Mouse (Mus musculus) left cerebral cortex, postnatal 10 days (tissue): Measurements from ENCODE around the gene Gm49776. TPM values are rescaled to one million over a fixed set of nuclear protein-coding genes. Genes with fewer than 3 reads are reported as not detected.
"Not testable (repeated sequence)": the region's sequence is repeated elsewhere in the genome, so short reads cannot be mapped to it uniquely, and the experiment has no call there.

ENCODE experiments used
- DNase-seq, 2 experiments: peaks; one replicate each; pipeline ENCODE4 v3.0.0; 2021 to 2022; ENCODE audit warnings: low spot score in 2 of 2, mixed read lengths in 1 of 2; ENCODE audit errors: extremely low spot score in 1 of 2
- intact Hi-C: fragments of 180-260 bp; cut with DNase I; formaldehyde crosslinking; loops from one replicate; pipeline ENCODE4 v1.15.1; 2025
- total RNA-seq, 2 experiments: library from RNA; stranded (reverse); gene quantifications; 2 replicates each; pipeline ENCODE4 v1.2.3; 2021

Gm49776 gene
- total RNA-seq, result not detected

DNA sequence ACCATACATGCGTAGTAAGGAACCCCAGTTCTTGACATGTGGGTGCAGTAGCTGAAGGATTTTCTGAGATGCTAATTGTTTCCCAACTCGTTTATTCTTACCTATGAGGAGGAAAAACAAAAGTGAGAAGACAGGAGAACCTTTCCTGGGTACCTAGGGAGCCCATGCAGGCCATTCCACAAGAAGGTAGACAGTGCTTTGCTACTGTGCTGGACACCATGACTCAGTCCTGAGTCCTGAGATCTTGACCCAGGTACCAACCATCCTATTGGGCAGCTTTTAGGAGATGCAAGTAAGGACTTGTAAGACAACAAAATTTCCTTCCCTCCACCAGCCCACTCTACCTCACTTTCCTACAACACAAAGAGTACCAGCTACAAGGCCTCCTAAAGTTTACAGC, at the start of gene Gm49776:
Gm49776 (minus strand) TSS at position 101 of the 400 bp plus-strand sequence.
- no peak for DNase-seq

DNA sequence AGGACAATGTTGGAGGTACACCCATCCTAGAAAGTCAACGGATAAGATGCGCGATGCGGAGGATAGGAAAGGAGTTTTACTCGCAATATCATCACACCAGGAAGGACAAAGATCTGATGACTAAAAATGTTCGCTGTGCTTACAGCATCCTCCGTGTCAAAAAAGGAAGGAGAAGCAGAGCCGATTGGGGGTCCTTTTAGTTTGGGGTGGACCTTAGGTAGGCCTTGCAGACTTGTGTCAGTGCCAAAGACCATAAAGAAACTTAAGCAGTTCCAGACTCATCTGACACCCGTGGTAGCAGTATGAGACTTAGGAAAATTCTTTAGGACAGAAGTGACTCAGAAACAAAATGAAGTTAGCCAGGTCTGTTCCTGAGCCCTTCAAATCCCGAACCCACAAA, 31.5 kb upstream of the Gm49776 start:
- DNase-seq, intact Hi-C loops: not testable (repeated sequence)

More for the DNA sequence above, at the start of gene Gm49776:
- intact Hi-C loops, result no loop called here

DNA sequence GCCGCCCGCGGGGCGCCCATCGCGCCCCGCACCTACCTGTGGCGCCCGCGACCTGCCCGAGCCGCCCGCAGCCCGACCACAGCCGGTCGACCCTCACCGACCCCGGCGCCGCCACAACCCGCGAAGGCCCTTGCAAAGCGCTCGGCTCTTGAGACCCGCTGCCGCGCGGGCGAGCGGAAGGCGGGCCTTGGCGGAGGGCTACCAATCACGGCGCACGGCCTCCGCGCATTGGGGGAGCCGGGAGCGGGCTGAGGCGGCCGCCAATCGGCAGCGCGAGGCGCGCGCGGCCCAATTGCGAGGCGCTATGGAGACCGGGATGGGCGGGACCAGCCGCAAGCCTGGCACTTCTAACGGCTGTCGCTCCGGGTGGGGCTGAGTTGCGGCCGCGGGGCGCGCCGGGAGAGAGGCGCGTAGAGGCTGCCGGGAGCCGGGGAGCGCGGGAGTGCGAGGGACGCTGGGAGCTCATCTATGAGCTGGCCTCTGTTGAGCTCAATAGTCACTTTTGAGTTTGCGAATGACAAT, 31.0 kb upstream of the Gm49776 start, which contains the start of gene Dgcr8:
Dgcr8 (minus strand) TSS at position 180 of the 522 bp plus-strand sequence.
- intact Hi-C loops, result no loop called here
- DNase-seq, result peak; percentile 98 to 99

DNA sequence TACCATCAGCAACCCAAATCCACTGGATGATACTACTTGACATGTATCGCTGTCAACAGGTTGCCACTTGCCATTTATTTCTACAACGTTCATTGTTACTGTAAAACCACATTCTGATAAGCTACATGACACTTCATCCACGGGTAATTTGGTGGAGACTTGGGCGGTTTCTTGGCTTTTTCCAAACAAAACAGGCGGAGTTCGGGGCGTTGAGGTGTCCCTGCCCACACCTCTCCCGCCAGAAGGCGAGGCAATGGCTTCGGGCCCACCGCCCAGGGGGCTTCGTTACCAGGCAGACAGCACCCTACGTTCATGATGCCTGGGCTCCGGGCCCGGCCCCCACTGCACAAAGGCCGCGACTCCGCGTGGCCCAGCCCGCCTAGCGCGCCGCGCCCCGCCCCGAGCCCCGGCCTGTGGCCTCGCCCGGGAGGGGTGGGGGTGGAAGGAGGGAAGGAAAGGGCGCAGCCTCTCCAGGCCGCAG, 30.5 kb upstream of the Gm49776 start:
- intact Hi-C loops, result no loop called here
- peak in 1 of 2 experiments; percentile 86 for DNase-seq

DNA sequence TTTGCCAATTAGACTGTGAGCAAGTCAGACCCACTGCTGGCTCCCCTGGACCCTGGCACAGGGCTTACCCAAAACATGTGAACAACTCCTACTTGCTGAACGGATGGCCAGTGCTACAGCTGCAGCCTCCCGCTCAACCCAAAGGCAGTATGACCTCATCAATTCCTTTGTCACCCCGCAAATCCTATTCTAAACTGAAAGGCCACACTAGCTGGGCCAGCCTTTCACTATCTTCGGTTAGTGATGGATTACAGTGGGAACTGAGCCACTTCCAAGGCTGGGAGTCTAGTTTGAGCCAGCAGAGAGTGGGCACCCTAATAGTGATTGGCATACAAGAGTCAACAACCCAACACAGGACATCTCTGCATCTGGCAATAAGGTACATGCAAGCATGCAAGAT, 30.0 kb upstream of the Gm49776 start:
- no peak for DNase-seq
- intact Hi-C loops, result no loop called here

DNA sequence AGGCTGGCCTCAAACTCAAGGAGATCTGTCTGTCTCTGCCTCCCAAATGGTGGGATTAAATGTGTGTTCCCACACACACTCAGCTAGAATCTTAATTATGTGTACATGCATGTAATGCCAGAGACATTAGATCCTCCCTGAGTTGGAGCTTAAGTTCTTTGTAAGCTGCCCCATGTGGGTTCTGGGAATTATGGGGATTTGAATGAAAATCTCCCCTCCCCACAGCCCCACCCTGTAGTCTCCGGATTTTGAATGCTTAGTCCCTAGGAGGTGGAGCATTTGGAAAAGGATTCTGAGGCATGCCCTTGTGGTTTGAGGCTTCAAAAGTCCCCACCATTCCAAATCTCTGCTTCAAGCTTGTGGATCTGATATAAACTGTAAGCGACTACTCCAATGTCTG, 17.0 kb upstream of the Gm49776 start:
- intact Hi-C loops, result no loop called here
- DNase-seq, result no peak

DNA sequence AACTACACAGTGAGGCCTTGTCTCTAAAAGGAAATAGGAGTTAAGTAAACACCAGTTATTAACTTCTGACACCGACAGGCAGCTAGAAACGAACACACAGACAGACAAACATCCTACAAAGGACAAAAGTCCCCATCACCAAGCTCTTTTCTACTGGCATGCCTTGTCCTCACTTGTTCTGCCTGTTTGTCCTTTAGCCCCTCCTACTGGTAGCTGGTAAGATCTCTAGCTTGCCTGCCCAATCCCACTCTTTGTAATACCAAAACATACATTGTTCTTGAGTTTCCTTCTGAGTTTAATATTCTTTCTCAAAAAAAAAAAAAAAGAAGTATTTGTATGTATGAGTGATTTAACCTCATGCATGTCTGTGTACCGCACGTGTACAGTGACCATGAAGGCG, 10.1 kb upstream of the Gm49776 start:
- no peak for DNase-seq
- intact Hi-C loops, result no loop called here

DNA sequence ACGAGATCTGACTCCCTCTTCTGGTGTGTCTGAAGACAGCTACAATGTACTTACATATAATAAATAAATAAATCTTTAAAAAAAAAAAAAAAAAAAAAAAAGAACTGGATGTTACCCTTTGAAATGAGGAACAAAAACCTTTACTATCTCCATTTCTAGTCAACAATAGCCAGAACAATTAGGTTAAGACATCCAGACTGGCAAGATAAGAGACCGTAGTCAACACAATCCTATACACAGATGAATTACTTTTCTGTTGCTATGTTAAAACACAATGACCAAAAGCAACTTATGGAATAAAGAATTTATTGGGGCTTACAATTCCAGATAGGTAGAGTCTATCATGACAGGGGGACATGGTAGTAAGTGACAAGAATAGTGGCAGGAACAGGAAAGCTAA, 6.9 kb upstream of the Gm49776 start:
- intact Hi-C loops, result no loop called here
- DNase-seq, result no peak

DNA sequence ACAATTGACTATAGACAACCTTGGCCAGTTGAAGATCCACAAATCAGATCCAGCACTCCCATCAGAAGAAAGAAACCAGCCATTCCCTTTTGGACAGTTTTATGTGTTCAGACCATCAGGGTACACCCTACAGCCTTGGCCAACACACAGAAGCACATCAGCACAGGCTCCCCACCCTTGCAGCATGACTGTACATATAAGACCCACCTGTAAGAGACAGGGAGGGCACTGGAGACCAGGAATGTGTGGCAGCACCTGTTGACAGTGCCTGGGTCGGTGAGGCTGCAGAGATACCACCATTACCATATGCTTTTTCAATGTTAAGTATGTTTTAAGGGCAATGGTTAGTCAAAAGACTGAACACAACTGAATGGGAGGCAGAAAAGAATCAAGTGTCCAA, 4.3 kb downstream of the Gm49776 start:
- intact Hi-C loops, result no loop called here
- DNase-seq, result no peak

DNA sequence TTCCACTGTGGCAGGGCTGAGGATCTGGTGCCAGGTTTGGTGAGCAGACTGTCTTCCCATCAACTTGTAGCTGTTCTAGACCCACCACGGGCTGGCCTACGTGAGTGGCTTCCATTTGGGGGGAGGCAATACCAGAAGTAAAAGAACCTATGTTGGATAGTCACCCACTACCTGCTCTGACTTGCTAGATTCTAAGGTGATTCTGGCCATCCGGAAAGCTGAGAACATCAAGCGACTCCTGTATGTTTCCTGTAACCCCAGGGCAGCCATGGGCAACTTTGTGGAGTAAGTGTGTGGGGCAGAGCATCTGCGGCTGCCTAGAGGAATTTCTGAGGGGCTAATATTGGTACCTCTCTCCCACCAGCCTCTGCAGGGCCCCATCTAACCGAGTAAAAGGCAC, 5.4 kb downstream of the Gm49776 start:
- no peak for DNase-seq
- intact Hi-C loops, result no loop called here

DNA sequence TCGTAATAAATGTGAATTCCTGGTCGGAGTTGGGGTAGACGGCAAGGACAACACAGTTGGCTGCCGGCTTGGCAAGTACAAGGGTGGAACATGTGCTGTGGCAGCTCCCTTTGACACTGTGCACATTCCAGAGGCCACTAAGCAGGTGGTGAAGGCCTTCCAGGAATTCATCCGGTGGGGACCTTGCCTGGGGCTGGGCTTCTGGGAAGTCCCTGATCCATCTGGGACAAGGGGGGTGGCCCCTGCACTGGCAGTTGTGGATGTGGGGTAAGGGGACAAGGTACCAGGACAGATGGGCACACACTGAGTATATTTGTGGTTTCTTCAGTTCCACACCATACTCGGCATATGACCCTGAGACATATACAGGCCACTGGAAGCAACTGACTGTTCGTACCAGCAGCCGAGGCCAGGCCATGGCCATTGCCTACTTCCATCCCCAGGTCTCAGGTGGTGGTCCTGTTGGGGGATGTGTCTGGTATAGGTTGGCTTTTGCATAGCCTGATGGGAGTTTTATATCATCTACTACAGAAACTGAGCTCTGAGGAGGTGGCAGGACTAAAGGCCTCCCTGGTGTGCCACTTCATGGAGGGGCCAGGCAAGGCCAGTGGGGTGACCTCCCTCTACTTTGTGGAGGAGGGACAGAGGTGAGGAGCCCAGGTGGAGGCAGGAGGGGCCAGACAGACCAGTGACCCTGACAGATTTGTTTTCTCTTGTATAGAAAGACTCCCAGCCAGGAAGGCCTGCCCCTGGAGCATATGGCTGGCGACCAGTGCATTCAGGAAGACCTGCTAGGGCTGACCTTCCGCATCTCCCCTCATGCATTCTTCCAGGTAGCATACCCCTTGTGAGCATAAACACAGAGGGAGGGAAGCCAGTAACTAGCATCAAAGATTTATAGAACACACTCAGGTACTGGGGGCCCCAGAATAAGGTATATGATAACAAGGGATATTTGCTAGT, 7.0 kb downstream of the Gm49776 start:
- intact Hi-C loops, result no loop called here
- no peak for DNase-seq

DNA sequence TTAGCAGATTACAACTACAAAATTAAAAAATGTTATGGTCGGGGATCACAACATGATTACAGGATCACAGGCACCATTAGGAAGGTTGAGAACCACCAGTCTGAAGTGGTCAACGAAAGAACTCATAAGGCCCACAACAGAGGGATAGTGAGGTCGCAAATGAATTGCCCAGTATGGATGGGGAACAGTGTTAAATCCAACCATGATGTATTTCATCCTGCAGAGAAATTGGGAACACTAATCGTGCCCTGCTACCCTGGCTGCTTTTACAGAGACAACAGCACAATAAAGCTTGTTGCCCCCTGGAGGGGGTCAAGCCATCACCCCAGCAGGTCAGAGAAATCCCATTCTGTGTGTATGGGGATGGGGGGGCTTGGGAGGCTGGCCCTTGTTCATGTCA, 7.9 kb downstream of the Gm49776 start:
- intact Hi-C loops, result no loop called here
- DNase-seq, result no peak

DNA sequence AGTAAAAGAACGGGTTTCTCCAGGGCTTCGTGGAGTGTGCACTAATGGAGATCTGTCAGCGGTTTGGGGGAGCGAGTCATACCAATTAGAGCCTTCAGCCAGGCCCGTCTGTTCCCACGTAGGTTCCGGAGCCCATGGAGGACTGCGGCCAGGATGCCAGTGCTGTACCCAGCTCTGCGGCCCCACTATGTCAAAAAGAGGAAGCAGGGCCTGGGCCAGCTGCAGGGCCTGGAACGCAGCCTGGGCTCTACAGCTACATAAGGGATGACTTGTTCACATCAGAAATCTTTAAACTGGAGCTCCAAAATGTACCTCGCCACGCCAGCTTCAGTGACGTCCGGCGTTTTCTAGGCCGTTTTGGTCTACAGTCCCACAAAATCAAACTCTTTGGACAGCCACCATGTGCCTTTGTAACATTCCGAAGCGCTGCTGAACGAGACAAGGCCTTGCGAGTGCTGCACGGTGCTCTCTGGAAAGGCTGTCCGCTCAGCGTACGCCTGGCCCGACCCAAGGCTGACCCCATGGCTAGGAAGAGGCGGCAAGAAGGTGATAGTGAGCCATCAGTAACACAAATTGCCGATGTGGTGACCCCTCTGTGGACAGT, 8.7 kb downstream of the Gm49776 start:
- intact Hi-C loops, result no loop called here
- peak; percentile 40 to 71 for DNase-seq

DNA sequence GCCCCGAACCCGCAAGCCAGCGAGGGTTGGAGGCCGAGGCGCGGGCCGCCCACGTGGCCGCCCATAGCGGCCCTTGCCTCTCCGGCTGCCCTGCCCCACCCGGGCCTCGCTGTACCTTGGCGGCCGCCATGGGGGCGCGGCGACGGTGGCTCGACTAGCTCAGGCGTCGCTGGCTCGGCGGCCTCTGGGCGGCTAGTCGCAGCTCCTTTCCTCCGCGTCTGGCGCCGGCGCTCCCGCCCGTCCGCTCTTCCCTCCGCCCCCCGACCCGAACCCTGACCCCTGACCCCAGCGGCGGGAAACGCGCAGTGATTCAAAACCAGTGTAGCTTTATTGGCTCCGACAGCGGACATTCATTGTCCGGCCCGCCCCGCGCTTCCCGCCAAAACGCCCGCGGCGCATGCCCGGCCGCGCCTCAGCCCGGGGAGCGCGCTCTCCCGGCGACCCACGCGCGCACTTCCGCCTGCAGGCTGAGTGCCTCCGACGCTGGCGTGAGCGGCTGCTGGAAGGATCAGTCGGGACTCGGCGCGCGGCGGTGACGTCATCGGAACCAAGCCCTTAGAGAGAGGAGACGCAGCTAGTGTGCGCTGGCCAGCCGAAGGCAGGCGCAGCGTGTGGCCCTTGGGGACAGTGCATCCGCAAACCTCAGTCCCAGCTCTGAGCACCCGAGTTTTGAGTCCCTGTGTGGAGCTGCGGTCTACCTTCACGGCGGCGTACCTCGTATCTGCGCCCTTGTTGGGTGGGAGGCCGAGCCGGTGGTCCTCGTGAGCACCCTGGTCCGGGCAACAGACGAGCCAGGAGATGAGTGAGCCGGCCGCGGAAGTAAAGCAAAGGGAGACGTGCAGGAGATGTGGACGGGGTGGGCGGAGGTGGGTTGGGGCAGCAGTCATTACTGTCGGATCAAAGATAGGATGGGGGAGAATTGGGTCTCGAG, 9.4 kb downstream of the Gm49776 start, which contains the start of the genes Trmt2a and Ranbp1:
Trmt2a (plus strand) TSS at position 247 of the 931 bp plus-strand sequence.
Ranbp1 (minus strand) TSS at position 300 of the 931 bp plus-strand sequence.
- intact Hi-C loops, result no loop called here
- peak; percentile 98 to 100 for DNase-seq

DNA sequence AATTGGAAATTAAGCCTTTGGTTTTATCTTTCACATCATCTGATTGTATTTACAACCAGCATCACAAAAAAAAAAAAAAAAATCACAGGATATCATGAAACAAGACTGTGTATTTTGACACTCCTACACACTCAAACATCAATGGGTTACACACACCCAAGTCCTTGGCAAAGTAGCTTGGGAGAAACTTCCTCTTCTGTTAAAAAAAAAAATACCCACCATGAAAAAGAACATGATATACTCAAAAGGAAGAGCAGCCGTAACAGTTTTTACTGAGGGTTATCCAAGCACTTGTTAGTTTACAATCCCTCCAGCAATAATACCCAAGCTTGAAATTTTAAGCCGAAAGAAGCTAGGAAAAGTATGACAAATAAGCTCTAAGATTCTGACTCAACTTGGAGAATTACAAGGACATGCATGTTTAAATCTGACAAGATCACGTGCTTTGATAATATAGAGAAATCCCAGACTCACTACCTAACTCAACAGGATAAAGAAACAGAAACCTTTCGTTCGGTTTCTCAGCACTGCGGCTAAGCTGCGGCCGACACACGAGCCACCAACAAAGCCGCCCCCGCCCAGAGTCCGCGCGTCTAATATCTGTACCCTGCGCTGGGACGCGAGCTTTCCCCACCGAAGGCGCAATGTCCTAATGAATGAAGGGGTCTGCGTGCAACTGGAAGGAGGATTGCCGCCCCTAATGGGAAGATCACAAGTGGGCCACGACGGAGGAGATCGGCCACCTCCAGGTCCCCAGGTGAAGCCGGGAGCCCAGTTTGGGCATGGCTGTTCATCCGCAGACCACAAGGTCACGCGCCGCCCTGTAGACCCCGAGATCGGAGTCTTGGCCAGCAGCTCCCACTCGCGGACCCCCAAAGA, 10.4 kb downstream of the Gm49776 start:
- intact Hi-C loops, result no loop called here
- peak in 1 of 2 experiments; percentile 56 for DNase-seq

DNA sequence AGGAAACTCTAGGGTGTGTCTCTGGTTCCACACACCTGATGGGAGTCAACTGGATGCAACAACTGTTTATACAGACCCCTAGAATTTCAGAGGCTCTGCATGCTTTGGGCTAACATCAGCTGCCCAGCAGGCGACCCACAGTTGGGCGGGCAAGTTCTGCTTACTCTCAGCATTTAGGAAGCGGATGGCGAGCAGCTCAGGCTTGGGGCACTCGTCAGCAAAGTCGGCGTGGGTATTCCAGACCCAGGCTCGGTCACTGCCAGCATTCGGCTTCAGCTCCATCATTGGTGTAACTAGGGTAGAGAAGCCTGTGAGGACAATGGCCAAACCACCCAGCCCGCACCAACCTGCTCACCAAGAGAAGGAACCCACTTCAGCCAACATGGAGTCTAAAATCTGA, 16.5 kb downstream of the Gm49776 start:
- intact Hi-C loops, result no loop called here
- DNase-seq, result peak in 1 of 2 experiments; percentile 22

DNA sequence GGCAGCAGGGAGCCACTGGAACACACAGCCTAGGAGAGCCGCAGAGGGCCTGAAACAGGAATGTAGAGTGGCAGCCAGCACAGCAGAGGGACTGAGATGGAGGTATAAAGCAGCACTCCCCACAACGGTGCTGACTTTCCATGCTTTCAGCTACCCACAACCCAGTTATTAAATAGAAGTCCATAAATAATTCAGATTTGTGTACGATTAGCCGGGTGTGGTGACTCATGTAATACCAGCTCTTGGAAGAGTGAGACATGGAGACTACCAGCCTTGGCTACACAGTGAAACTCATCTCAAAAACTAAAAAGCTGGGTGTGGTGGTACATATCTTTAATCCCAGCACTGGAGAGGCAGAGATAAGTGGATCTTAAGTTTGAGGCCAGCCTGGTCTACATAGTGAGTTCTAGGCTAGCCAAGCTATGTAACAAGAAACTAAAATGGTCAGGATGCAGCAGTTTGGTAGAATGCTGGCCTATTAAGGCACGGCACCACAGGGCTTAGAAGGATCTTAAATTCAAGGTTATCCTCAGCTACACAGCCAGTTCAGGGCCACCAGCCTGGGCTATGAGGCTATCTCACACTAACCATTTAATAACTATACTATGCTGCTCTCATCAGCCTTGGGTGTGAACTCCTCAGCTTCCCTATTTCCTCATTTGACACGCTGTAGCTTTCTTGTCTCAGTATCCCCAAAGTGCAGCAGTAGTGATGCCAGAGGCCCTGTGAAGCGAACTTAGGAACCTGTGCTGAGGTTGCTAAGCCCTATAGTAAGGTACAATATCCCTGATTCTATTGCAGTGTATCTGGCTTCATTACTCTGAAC, 21.2 kb downstream of the Gm49776 start:
- DNase-seq, result no peak
- intact Hi-C loops, result no loop called here
